Mouse (Mus musculus) kidney, embryonic 14.5 days (tissue): ENCODE data around the gene Olfr1508. TPM values are rescaled to one million over a fixed set of nuclear protein-coding genes. Genes with fewer than 3 reads are reported as not detected.

ENCODE experiments used
- polyA plus RNA-seq: library from polyadenylated mRNA; unstranded; fragments of >200 nt; fragmentation: Nextera tagmentation; extraction: Ambion mirVana; gene quantifications from 2 replicates; pipeline ENCODE4 v1.2.1, GENCODE M21; 2014

Gene Olfr1508
- polyA plus RNA-seq, 1 experiment from 2014 or later: not detected

Other genes with a start within 250 kb of the Olfr1508 start
- gene Chd8, start 209.7 kb downstream of the Olfr1508 start, polyA plus RNA-seq: 48.6 and 57.1 TPM in 2 replicates
- gene Tox4, start 188.3 kb downstream of the Olfr1508 start, polyA plus RNA-seq: 34.9 and 54.7 TPM in 2 replicates
- 20.6 and 22.6 TPM in 2 replicates for gene Rab2b, start 187.9 kb downstream of the Olfr1508 start, polyA plus RNA-seq
- gene Mettl3, start 162.4 kb downstream of the Olfr1508 start, polyA plus RNA-seq: 40.3 and 53.7 TPM in 2 replicates
- gene Sall2, start 138.7 kb downstream of the Olfr1508 start, polyA plus RNA-seq: 20.4 and 46.2 TPM in 2 replicates
- not detected in 2 replicates for gene Olfr1513, start 111.1 kb downstream of the Olfr1508 start, polyA plus RNA-seq
- not detected in 2 replicates for gene Olfr1512, start 88.3 kb downstream of the Olfr1508 start, polyA plus RNA-seq
- not detected in 2 replicates for gene Olfr1511, start 70.1 kb downstream of the Olfr1508 start, polyA plus RNA-seq
- gene Olfr1510, start 53.1 kb downstream of the Olfr1508 start, polyA plus RNA-seq: not detected in 2 replicates
- not detected in 2 replicates for gene Olfr1509, start 24.5 kb downstream of the Olfr1508 start, polyA plus RNA-seq
- not detected in 2 replicates for gene Olfr1507, start 28.3 kb upstream of the Olfr1508 start, polyA plus RNA-seq